Mouse (Mus musculus) forebrain, embryonic 14.5 days (tissue): ENCODE measurements around the gene Tmem39a. TPM values are rescaled to one million over a fixed set of nuclear protein-coding genes. Genes with fewer than 3 reads are reported as not detected.

Source experiments
- ATAC-seq: fragments of 200-750 bp; cut with Nextera tagmentation; 2 replicates; pipeline ENCODE4 v1.8.0; 2017; ENCODE audit warnings: mild to moderate bottlenecking, moderate library complexity
- DNase-seq: peaks from one replicate; pipeline ENCODE4 v3.0.0-alpha.2; 2015; ENCODE audit warnings: low spot score
- H3K27ac ChIP-seq: fragments of 300-500 bp; sonication (generic); 2 replicates; pipeline ENCODE4 v1.5.1; 2014; ENCODE audit warnings: low read depth, mild to moderate bottlenecking, control low read depth, low read length, moderate library complexity
- H3K27me3 ChIP-seq: fragments of 300-500 bp; sonication (generic); replicated peaks from 2 replicates; pipeline ENCODE4 v1.6.1; 2014; ENCODE audit warnings: low read length, control low read depth, mixed read lengths; ENCODE audit not compliant: control insufficient read depth, insufficient read depth
- H3K36me3 ChIP-seq: fragments of 300-500 bp; sonication (generic); 2 replicates; pipeline ENCODE4 v1.6.1; 2014; ENCODE audit warnings: low read length, control low read depth; ENCODE audit not compliant: control insufficient read depth, insufficient read depth
- H3K4me1 ChIP-seq: fragments of 300-500 bp; sonication (generic); 2 replicates; pipeline ENCODE4 v1.6.1; 2014; ENCODE audit warnings: antibody characterized with exemption, low read length, control low read depth; ENCODE audit not compliant: control insufficient read depth, insufficient read depth
- H3K4me2 ChIP-seq: fragments of 300-500 bp; sonication (generic); 2 replicates; pipeline ENCODE4 v1.6.1; 2014; ENCODE audit warnings: mild to moderate bottlenecking, control low read depth, low read length
- H3K4me3 ChIP-seq: fragments of 300-500 bp; sonication (generic); 2 replicates; pipeline ENCODE4 v1.5.1; 2014; ENCODE audit warnings: low read depth, low read length, control low read depth
- H3K9ac ChIP-seq: fragments of 300-500 bp; sonication (generic); 2 replicates; pipeline ENCODE4 v1.6.1; 2014; ENCODE audit warnings: mild to moderate bottlenecking, low read length, control low read depth, moderate library complexity
- H3K9me3 ChIP-seq: fragments of 300-500 bp; sonication (generic); replicated peaks from 2 replicates; pipeline ENCODE4 v1.6.1; 2016; ENCODE audit warnings: low read length, control low read depth, mixed read lengths; ENCODE audit not compliant: control insufficient read depth
- WGBS: fragments of 180-500 bp; shearing (Covaris S2); extraction: QIAGEN DNeasy Blood & Tissue Kit; methylation state at CpG from one replicate; pipeline ENCODE4 v1.1.7; 2014; 5-methylcytosine and 5-hydroxymethylcytosine counted together
- polyA plus RNA-seq: library from polyadenylated mRNA; unstranded; fragments of >200 nt; fragmentation: Nextera tagmentation; extraction: Ambion mirVana; gene quantifications from 2 replicates; pipeline ENCODE4 v1.2.1, GENCODE M21; 2014

The Tmem39a gene
- polyA plus RNA-seq, 1 experiment from 2014 or later: 41.6 TPM

DNA sequence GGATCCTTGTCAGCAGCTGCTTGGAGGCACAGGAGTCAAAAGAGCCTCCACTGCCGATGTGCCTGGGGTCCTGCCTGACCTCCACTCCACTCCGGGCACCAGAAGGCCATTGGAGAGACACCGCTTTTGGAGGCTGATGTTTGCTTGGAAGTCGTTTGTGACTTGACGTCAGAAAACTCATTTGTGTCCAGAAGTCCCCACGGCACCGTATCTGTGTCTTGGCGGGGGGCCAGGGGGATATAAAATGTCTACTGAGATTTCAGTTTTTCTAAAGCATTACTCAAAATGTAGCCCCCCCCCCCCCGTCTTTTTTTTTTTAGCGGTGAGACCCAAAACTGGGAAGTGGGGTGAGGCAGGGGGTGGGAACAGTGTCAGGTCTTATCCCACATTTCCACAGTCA, 78.6 kb downstream of the Tmem39a start:
- DNase-seq: no peak
- 82% methylated on average over 10 of the region's 10 CpGs for WGBS
- Histone ChIP-seq H3K4me1 (no peaks in the 10 kb centered on the region), H3K36me3 (no peaks in the 10 kb centered on the region), H3K4me3 (no peak overlapping the region), H3K9ac (no peak overlapping the region), H3K4me2 (no peak overlapping the region), H3K9me3 (no peaks in the 10 kb centered on the region), H3K27me3 (no peaks in the 10 kb centered on the region), H3K27ac (no peak overlapping the region)
- ATAC-seq: no peak

Other genes starting within 250 kb of the Tmem39a start
- 0.71 and 0.83 TPM in 2 replicates for gene Maats1, start 216.6 kb upstream of the Tmem39a start, polyA plus RNA-seq
- 107 and 126 TPM in 2 replicates for gene Cox17, start 211.7 kb upstream of the Tmem39a start, polyA plus RNA-seq
- not detected in 2 replicates for gene Gm21987, start 211.7 kb upstream of the Tmem39a start, polyA plus RNA-seq
- 0.17 and 0.51 TPM in 2 replicates for gene Popdc2, start 196.5 kb upstream of the Tmem39a start, polyA plus RNA-seq
- gene Pla1a, start 125.6 kb upstream of the Tmem39a start, polyA plus RNA-seq: 0.39 and 0.61 TPM in 2 replicates
- gene Adprh, start 106.0 kb upstream of the Tmem39a start, polyA plus RNA-seq: 124 and 129 TPM in 2 replicates
- gene Cd80, start 103.1 kb upstream of the Tmem39a start, polyA plus RNA-seq: 0.25 and 0.31 TPM in 2 replicates
- gene Timmdc1, start 36.0 kb upstream of the Tmem39a start, polyA plus RNA-seq: 26.4 and 28.4 TPM in 2 replicates
- gene Poglut1, start 8.4 kb upstream of the Tmem39a start, polyA plus RNA-seq: 67.2 and 69.5 TPM in 2 replicates
- gene Arhgap31, start 154.6 kb downstream of the Tmem39a start, polyA plus RNA-seq: 2.5 and 3.6 TPM in 2 replicates
- 29.5 and 31.7 TPM in 2 replicates for gene B4galt4, start 183.6 kb downstream of the Tmem39a start, polyA plus RNA-seq
- gene Upk1b, start 241.6 kb downstream of the Tmem39a start, polyA plus RNA-seq: 0.22 TPM in 1 of 2 replicates, not detected in the other